Mouse (Mus musculus) right cerebral cortex, postnatal 14 days (tissue): ENCODE measurements around the gene Psap.
A peak's percentile ranks its signal among the peaks of the same experiment; 100 is the strongest.

ENCODE experiments used
- DNase-seq: peaks from one replicate; pipeline ENCODE4 v3.0.0; 2022

The Psap gene

DNA sequence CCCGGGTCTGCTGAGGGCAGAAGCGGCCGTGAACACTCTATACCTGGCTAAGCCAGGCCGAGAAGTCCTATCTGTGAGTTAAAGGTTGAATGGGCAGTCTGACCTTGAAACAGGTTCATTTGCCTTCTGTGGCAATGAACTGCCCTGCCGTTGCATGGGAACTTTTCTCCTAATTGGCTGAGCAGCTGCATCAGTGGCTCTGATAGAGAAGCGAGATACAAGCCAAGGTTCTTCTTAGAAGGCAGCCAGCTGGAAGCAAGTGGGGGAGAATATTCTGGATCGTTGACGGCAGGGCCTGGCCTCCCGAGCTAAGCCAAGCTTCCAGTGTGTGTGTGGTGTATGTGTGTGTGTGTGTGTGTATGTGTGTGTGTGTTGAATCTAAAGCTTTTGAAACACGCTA is 12.2 kb upstream of the Psap start:
- no peak for DNase-seq

DNA sequence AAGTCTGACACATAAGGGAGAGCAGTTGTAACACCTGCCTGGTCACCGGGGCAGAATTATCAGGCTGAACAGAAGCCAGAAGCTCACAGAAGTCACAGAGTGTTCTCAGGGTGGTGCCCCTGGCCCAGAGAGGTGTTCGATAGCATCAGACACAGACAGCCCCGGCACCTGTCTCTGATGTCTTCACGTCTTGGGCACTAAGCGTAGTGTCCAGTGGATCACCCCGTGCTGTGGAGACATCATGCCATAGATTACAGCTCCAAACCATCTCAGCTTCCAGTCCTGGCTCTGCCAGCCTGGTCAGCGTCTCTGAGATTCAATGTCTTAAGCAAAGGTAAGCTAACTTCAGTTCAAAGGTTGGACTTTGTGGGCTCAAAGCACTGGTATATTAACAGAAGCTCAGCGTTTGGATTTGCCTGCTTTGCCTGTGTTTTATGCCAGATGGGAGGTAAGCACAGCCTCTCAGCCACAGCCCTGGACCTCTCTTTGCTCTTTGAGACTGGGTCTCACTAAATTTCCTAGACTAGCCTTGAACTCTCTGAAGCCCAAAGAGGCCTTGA is 10.5 kb upstream of the Psap start:
- DNase-seq: no peak

DNA sequence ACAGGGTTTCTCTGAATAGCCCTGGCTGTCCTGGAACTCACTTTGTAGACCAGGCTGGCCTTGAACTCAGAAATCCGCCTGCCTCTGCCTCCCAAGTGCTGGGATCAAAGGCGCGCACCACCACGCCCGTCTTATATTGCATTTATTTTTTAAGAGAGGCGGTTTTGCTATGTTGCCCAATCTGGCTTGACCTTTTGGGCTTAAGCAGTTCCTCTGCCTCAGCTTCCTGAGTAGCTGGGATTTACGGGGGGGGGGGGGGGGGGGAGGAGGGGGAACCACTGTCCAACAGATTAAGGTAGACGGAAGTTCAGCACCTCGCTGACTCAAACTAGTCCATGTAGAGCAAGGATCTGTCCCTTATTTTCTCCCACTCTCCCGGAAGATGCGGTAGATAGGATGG is 8.7 kb upstream of the Psap start:
- no peak for DNase-seq

DNA sequence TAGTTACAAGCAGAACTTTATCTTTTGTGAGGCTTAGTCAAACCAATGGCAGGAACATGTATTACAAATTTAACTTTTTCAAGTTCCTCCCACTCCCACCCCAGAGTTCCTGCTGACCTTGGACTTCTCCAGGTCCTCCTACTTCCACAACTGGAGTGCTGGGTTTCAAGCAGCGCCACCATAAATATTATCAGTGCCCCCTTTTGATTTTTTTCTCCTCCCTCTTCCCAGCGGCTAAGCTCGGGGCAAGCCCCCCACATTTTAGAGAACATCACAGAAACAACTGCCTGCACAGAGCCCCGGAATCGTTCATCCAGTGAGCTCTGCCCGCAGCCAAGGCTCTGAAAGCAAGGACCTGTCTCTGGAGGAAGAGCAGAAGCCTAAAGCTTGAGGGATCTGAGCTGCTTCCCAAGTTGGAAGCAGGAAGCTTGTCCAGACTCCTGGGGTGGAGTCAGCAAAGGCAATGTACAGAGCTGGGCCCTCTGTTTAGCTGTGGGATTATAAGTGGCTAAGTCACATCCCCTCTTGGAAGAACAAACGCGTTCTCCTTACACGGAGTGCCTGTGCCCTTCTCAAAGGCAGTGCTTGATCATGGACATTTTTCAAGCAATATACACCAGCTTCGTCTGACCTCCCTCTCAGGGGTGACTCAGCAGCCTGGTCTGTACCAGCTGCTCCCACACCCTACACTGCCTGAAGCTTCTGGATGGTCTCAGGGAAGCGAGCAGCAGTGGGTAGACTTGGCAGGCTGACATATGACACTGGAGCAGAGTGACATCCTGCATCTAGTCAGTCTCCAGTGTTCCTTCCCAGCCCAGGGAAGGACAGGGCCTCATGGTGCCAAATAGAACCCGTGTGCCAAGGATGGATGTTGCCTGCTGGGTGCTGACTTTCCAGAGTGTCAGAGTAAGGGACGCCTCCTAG is 8.0 kb upstream of the Psap start:
- no peak for DNase-seq

DNA sequence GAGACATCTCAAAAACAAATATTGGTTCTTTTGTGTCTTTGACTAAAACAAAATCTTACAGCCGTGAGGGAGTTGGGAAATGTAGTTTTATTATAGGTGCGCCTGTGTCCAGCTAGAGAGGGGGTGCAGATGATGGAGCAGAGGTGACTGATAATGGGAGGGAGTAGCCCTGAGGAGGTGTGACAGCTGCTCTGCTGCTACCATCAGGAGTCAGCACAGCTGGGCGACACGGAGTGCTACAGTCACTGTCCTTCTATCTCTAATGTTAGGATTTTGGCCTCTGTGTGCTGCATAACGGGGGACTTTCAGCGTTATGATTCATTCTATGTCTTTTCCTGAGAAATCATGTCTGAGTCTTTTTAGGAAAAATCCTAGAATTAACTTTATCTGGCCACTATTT is 6.4 kb upstream of the Psap start:
- no peak for DNase-seq

DNA sequence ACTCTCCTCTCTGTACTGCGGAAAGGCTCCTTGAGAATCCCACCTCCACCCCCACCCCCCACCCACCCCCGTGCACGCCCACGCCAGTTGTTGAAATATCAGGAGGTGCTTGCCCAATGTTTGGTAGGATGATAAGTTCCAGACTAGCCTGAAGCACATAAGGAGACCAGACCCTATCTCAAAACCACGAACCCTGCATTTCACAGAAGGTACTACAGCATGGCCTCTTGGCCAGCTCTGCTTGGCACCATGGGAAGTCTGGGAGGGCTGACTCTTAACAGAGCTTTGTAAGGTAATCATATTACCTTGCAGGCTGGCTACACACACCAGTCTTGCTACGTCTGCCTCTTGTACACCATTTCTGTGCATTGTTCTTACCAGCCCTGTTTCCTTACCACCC is 5.2 kb upstream of the Psap start:
- DNase-seq: no peak

DNA sequence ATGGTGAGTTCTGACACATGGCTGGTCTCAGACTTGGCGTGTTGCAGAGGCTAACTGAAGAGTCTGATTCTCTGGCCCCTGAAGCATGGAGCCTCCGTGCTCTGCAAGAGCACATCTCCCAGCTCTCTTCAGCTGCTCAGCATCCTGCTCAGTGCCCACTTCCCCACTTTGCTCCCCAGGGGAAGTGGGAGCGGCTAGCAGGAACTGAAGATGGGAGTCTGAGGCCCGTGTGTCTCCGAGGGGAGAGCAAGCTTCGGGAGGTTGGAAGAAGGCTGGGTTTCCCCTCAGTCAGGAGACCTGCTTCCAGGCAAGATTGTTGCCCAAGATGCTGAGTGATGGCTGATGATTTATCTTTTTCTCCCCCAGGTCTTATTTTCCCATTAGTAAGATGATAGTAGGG is 4.0 kb upstream of the Psap start:
- DNase-seq: no peak

DNA sequence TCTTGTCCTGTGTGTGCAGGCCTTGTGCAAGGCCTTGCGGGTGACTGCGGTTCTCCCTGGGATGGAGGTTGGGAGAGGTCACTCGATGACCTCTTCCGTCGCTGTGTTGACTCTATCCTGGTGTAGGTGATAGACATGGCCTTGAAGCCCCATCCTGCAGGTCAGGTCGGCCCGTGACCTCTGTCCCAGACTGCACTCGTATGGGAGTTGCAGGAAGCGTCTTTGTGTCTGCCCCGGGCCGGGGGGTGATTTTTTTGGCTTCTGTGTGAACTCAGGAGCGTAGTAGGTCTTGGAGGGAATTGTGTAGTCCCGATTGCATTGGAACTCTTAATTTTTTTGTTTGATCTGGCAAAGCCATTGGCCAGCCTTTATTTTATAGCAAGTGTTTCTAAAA is 576 bp downstream of the Psap start:
- no peak for DNase-seq

DNA sequence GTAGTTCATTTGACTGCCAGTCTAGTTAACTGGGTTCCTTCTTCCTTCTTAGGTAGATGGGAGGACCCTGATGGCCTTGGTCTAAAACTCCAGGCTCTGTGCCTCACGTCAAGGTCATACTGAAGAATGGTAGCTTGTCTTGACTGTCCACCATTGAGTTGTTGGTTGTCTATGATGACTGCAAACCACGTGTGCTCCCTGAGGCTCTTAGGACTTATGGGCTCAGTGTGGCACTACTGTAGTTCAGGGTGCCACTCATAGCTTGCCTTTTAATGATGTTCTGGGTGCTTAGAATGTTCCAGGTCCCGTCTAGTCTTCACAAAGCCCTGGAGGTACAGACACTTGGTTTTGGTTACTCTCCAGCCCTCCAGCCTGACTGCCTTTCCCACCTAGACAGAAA is 1.4 kb downstream of the Psap start:
- DNase-seq: no peak

DNA sequence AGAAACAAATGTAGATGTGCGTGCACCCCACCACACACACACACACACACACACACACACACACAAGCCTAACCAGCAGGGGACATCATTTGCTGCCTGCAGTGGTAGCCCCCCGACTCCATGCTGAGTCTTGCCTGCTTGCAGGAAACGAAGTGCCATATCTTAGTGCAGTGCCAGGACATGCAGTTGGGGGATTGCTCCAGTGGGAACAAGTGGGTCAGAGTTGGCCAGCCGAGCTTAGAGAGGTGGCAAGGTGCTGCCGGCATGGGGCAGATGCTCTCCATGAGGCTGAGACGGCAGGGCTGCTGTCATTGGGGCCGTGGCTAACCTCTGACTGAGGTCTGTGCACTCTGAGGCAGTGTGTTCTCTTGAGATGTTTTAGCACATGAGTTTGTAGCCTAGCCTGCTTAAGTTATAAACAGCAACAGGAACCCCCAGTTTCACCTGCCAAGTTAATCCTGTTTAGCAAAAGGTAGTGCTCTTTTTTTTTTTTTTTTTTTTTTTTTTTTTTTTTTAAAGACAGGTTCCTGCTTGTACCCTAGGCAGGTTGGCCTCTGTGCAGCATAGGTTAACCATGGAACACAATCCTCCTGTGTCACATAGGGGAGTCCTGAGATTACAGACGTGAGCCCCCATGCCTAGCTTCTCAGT is 2.0 kb downstream of the Psap start:
- no peak for DNase-seq

DNA sequence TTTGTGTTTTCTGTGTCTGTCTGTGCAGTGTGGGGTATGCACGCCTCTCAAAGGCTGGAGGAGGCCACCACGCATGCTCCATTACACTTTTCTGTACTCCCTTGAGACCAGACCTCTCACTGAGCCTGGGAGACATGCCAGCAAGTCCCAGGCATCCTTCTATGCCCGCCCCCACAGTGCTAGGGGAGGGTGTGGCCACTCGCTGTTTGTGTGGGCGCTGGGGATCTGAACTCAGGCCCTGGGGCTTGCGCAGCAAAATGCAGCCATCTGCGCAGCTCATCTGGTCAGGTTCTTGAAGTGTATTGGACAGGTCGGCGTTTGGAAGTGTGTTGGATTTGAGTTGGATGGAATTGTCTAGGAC is 2.5 kb downstream of the Psap start:
- DNase-seq: peak; percentile 70

DNA sequence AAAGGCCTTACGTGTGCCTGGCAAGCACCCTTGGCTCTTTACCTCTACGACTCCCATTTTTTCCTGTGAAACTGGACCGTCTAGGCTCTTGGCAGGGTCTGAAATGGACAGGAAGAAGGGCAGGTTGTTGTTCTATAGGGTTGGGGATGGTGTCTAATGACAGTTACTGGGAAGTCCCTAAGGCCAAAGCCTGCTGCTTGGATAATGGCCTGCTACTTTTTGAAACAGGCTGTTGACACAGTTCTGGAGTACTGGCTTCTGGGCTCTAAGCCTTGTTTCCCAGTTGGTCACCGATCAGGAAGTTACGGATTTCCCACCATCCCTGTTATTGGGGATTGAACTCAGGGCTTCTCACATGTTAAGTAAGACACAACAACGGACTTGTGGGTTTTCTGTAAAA is 2.9 kb downstream of the Psap start:
- no peak for DNase-seq

DNA sequence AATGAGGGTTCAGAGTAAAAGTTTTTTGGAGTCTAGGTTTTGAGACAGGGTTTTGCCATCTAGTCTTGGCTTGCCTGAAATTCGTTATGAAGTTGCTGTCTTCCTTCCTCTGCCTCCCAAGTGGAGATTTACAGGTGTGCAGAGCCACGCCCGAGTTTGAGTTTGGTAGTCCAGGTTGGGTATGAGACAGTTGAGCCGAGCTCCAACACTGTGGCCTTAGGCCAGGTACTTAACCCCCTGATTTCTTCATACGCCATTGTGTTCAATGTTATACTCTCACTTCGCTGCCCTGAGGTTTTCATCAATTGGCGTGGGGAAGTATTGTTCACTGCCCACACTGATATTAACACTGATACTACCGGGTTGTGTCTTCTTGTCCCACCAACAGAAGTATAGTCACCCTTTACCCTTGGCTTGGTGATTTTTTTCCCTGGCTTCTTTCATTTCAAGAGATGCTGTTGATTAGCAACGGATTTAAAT is 4.2 kb downstream of the Psap start:
- no peak for DNase-seq

DNA sequence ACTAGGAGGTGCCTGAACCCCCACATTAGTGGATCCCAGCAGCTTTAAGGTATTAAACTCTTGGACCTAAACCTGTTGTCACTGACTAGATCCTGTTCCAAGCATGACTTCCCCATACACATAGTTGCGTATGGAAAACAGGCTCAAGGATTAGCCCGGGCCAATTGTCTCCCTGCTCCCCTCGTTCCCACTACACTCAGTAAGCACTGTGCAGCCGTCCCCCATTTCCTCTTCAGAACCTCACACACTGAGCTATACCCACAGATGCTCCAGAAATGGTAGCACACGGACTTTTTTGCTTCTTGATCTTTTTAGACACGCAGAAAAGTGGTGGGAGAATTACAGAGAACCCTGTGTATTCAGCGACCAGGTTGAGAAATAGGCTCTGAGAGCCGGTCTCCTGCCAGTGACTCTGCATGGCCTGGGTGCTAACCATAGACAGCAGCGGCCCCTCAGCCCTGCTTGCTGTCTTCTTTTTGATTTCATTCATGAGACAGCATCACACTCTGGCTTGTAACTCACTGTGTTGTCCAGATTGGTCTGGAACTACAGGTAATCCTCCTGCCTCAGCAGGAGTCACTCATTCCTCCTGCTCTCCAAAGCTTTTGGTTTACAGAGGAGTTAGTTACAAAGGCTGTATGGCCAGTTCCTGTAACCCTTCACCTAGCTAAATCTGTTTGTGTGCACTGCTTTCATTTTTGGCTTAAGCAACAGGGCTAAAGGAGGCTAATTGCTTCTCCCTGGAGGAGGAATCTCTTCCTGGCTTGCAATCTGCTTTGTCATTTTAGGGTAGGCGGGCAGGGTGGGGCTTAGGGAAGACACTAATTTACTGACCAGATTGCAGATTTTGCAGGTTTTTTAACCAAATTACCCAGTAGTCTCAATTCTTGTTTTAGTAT is 4.9 kb downstream of the Psap start:
- no peak for DNase-seq

DNA sequence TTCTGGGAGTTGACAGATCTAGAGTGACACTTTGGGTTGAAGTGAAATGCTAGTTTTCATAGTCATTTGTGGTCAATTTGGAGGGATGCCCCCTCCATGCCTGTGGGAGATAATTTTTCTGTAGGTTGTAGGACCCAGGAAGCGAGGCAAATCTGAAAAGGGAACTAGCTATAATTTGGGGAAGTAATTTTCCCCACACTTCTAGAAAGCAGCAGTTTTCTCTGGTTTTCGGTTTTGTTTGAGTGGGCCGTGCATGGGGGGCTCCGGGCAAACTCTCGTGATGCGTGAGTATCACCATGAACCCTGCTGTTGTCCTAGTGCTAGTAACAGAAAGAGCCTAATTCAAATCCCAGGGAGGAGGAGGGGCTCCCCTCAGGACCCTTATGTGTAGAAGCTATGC is 6.8 kb downstream of the Psap start:
- DNase-seq: no peak

DNA sequence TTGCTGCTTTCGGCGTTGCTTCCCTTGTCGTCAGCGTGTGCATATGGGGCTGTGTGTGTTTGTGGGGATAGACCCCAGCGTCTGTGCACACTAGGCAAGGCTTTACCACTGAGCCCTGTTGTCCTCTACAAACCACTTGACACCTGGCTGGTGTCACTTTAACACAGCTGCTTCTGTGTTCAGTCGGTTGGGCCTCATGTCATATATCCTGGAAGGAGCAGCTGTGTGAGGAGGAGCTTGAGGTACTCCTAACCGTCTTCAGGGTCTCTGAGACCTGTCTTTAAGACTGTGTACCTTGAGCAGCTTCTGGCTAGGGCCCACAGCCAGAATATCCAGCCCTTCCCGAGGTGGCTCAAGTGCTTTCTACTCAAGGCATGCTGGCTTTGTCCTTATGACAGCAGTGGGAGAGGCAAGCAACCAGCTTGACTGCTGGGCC is 7.3 kb downstream of the Psap start:
- no peak for DNase-seq

DNA sequence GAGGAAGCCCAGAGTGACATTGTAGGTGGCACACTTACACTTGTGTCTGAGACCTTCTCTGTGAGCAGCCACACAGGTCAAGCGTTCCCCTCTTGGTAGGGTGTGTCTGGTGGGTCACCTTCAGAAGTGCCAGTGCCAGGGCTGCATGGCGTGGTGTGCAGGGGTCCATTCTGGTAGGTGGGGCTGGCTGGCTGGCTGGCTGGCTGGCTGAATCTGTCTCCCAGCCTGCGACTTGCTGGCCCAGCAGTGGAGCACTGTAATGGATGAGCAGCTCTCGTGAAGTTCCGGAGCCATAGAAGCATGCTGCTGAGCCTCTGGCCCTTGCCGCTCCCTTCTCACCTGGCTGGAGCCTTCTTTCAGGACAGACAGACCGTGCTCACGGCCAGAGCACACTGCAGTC is 7.8 kb downstream of the Psap start:
- no peak for DNase-seq

DNA sequence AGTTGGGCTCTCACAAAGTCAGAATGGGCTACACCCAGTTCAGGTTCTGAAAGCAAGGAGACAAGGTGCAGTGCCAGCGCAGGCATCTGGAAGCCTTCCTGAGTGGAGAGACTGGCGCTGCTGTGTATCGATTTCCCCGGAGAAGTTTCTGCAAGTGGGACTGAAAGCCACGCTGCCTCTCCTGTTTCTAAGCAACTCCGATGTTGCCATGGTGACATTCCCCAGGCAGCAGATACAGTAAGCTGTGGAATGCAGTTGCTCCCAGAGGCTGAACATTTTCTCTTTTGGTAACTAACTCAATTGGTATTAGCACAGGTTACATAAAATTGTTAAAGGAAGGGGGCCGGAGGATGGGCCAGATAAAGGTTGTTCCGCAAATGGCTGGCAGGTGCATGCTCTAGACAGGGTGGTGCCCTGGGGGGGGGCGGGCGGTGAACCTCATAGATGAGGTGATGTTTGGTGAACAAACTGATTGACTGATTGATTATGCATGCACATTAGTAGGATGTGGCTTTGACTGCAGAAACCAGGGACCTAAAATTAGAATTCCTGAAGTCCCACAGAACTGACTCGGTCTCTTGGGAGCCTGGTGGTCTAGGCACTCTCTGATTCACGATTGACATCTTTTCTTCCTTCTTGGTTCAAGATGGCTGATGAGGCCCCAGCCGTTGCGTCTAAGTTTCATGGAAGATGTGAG is 8.4 kb downstream of the Psap start:
- DNase-seq: peak; percentile 72

DNA sequence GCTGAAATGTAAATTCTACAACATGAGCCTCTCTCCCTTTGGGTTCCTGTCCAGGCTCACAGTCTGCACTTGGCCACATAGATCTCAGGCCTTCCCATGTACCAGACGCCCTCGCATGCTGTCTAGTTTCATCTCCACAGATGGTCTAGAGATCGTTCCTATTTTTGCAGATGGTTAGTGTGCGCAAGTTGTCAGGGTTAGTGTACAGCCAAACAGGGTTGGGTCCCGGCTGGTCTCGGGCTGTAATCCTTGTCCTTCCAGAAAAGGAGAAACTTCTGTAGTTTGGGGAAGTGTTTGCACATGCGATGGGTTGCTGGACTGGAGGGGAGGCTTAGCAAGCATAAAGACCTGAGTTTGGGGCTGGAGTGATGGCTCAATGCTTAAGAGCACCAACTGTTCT is 9.1 kb downstream of the Psap start:
- DNase-seq: no peak

DNA sequence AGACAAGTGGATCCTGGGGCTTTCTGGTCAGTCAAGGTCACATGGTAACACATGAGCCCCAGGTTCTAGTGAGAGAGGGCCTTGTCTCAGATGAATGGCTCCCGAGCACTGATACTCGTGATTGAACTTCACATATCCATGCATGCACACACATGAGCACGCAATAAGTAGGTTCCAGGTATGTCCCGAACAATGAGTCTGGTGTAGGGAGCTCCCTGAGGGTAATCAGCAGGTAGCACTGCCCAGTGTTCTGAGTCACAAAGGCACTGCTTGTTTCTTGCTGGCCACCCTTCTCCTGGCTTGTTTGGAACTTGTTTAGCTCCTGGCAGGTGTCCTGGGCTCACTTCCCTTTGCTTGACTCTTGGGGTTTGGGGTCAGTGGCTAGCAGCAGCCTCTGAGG is 9.7 kb downstream of the Psap start:
- DNase-seq: no peak

DNA sequence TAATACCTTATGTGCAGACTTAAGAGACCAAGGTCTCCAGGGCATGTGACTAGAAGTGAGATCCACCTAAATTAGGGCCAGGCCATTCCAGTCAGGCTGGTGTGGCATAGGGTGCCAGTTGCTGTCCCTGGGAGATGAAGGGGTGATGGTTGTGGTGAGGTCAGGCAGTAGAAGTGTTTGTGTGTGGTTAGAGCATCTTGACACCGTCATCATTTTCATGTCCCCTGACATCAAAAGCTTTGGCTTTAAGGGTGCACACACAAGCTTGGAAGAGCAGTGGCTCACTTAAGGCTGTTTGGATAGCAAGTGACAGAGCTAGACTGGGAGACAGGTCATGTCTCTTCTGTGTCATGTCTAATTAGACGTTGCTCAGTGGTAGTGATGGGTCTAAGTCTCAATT is 10.3 kb downstream of the Psap start:
- no peak for DNase-seq

DNA sequence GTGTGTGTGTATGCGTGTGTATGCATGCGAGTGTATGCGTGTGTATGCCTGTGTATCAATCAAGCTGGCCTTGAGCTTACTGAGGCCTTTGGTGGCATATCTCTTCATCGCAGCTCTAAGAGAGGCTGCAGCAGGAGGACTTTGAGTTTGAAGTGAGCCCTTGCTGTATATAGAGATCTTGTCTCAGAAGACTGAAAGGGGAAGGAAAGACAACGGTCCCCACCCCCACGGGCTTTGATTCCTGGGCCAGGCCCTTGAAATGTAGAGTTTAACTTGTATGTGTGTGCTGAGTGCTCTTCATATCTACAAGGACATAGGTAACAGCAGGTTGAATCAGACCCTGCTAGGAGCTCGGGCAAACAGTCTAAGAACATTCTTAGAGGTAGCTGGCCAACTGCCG is 11.8 kb downstream of the Psap start:
- no peak for DNase-seq
